Mouse (Mus musculus): ENCODE measurements around the gene Pik3r1.

Pik3r1 gene

DNA sequence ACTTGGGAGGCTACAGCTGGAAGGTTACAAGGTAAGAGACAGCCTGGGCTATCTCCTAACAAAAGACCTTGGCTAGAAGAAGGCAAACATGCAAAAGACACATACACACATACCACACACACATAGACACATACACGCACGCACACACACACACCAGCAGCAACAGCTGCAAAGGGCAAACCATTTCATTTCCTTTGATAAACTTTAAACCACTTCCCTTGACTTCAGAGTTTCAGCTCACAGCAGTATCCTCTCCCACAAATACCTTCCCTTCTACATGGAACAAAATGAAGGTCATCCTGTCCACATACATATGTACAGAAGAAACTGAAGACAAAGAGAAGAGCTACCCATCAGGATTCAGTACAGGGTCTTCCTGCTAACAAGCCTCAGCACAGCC, 56.7 kb downstream of the Pik3r1 start:
- no peak for DNase-seq (ENCODE audit: low read depth, low spot score)

DNA sequence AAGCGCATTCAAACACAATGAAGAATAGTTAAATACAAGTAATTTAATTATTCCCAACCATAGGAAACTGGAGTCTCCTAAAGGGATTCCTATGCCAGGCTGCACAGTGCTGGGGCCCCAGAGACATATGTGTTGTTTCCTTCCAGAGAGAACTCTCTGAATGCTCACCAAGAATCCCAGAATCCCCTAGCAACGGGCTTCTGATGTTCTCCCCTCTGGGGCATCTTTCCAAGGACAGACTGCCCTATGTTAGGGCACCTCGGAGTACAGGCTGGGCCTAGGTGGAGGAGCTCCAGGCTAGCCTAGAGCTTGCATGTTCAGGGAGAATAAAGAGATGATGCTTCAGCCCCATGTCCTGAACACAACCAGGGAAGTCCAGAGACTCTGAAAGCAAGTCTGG, 58.2 kb downstream of the Pik3r1 start:
- DNase-seq (ENCODE audit: low read depth, low spot score): no peak

DNA sequence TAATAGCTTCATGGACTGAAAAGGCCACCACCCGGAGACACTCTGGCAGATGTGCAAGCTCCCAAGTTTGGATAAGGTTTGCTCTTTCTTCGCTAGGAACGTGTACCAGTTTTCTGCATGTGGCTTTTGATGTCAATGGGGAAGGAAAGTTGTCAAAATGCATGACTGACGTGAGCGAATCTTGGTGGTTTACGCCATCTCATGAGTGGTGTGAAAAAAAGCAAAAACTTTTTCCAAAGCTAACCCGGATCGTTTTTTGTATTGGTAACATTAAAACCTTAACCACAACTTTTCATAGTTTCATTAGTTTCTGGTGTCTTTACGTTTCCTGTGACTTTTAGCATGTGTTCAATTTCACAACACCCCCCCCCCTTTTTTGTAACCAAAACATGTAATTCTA, 60.8 kb downstream of the Pik3r1 start:
- no peak for DNase-seq (ENCODE audit: low read depth, low spot score)

DNA sequence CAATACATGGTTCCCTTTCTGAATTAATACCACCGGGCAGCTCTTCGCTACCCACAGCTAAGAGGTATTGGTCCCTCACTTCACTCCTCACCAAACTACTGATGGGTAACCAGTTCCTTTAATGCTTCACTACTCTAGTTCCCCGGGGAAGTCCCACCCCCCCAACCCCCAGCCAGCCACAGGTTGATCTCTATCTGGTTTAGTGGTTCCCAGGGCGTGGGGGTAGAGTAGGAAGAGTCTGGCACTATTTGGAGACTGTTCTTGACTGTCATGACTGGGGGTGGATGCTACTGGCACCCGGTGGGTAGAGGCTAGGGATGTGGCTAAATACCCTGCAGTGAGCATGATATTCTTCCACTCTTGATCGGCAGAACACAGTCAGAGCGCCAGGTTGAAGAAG, 61.6 kb downstream of the Pik3r1 start:
- DNase-seq (ENCODE audit: low read depth, low spot score): peak; percentile 39

DNA sequence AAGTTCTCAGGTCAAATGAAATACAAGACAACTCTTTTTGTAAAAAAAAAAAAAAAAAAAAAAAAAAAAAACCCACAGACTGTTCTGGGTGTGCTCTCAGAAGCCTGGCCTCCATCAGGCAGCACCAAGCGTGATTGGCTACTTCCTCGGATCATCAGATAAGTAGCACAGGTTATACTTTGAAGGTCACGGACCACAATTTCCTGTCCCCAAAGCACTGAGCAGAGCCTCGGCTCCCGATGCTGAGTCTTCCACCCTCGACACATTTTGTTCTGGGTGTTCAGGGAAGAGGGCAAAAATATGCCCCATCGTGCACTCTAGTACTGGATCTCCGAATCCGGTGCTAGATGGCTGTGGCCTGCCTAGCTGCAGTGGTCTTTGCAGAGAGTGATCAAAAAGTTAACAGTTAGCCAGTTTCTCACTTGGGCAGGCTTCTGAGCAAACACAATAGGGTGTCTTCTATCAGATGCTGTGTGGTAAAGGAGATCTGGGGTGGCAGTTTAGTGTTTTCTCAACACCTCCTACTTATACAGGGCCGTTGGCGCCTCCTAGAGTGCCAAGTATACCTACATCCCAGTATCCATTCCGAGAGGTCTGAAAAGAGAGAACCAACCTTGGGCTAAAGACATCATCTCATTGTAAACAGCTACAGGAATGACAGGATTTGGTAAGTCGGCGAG, 65.8 kb downstream of the Pik3r1 start:
- no peak for DNase-seq (ENCODE audit: low read depth, low spot score)

DNA sequence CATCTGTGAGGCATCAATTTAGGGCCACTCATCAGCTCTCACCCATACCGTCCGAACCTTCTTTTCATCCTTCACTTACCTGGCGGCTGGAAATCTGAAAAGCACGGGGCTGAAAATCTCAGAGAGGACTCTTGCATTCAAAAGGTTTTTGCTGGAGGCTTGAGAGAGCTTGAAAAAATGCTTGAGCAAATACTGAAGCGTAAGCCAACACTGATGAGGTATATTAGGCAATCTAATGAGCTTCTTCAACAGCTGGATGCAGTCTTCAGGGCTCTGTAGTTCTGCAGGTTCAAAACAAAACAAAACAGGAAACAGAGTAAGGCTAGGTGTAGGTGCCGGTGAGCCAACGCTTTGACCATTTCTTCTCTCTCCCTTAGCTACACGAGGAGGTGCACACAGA, 66.4 kb downstream of the Pik3r1 start:
- no peak for DNase-seq (ENCODE audit: low read depth, low spot score)

DNA sequence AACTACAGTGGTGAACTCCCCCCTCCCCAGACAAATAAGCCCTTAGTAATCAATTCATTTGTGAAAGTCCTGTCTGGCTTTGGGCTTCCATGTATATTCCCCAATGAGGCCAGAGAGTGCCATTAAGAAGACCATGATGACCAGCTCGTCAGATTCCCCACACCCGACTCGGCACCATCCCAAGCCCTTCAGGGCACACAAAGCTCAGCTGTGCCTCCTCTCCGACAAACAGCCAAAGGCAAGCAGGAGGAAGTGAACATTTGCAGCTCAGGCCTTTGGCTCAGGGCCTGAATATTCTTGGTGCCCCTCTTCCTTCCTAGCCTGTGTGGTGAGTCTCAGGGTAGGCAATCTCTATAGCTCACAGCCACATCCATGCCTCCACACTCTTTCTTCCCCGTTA, 68.3 kb downstream of the Pik3r1 start:
- peak; percentile 42 for DNase-seq (ENCODE audit: low read depth, low spot score)

DNA sequence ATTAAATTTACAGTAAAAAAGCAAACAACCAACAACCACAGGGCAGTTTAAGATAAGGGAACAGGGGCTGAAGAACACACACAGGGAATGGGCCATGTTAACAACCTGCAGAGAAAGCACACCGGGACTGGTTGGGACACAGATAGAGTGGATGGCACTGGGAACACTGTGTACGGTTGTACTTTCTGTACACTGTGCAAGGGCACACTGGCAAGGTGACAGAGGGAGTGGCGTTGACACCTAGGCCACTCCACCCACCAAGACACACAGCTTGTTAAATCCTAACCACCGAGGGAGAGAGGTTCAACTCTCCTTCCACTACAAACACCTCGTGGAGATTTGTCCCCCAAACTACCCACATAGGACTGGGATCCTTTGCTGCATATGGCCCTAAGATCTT, 70.1 kb downstream of the Pik3r1 start:
- no peak for DNase-seq (ENCODE audit: low read depth, low spot score)

DNA sequence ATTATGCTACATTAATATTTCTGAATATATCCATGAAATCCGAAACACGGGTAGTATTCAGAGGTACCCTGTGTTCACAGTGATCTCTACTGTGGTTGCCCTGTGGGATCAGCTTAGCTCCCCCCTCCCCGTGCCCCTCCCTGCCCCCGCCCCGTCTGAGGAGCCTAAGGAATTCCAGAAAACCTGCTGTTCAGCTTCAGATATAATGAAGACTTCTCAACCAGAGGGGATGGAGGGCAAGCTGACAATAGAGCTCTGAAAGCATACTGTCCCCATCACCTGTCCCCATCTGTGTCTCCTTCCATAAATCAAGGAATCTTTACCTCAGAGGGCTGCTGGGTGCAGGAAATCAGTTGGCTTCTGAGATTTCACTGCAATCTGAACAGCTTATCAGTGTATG, 70.6 kb downstream of the Pik3r1 start:
- no peak for DNase-seq (ENCODE audit: low read depth, low spot score)

DNA sequence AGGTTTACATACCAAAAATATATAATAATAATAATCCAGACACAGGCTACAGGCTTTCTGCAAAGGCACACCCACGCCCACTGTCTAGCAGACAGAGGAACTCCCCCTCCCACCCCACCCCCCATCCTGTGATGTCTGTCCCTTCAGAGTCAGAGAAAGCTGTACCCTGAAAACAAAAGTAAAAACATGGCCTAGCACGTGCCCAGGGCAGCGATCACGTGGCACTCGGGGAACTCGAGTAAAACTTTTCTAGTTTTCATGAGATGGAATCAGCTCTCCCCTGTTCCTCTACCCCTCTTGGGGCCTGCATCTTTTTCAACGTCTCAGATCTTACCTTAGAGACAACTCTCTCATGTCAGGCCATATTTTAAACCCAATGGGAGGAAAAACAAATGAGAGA, 71.2 kb downstream of the Pik3r1 start:
- DNase-seq (ENCODE audit: low read depth, low spot score): no peak

DNA sequence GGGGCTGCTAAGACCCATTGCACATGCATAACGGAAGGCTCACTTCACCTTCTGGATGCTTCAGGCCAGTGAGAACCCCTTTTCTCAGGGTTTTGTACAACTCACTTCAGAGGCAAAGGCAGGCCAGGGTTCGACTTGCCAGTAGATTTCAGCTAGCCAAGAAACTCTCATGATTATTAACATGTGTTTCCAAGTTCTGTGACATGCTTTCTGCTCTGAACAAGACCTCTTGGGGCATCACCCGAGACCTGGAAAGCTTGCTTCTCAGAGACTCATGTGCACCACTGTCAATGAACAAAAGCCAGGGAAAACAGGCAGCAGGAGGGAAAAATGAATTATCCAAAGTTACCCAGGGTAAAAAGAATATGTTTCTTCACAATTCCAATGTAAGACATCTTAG, 71.7 kb downstream of the Pik3r1 start:
- DNase-seq (ENCODE audit: low read depth, low spot score): no peak

DNA sequence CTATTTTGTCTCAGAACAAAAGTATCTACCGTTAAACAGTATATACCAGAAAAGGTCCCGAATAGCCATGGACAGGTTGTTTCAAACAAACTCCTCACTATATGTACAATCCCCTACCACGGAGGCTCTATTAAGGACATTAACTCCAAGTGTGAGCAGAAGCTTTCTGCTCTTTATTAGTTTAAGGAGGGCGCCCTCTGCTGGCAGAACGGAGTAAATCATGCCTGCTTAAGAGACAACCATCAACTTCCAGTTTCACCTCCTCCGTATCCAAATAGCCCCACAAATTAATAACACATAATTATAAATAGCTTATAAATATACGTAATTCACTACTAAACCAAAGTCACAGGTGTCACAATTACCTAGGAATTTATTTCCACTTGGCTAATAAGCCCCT, 72.1 kb downstream of the Pik3r1 start:
- peak; percentile 95 for DNase-seq (ENCODE audit: low read depth, low spot score)

DNA sequence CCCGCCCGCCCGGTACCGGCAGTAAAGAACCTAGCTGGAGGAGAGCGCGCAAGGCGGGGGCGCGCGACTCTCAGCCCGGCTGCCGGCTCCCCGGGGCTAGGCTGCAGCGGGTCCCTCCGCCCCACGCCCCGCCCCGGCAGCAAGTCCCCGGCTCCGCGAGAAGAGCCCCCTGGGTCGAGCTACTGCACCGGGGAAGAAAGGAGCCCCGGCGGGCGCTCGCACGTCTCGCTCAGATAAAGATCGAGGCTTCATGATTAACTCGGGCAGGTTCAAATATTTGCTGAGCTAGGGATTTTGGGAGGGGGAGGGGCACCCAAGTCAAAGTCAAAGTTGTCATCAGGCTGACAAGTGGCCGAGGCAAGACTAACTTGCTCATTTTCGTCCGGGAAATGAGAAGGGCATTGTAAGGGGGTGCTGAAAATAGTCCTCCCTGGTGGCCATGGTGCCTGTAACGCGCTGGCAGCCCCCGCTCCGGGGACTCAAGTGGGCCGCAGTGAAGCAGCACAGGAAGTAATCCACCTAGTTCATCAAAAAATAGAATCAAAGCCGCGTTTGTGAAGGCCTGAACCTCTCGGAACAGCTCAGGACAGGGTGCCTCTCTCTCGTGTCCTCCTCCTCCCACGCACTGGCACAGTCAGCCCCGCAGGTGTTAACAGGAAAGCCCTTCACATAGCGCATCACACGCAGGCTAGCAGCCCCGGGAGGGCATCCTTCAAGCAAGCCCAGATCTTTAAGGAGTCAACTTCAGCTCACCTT, 73.3 kb downstream of the Pik3r1 start:
- DNase-seq (ENCODE audit: low read depth, low spot score): peak; percentile 77

DNA sequence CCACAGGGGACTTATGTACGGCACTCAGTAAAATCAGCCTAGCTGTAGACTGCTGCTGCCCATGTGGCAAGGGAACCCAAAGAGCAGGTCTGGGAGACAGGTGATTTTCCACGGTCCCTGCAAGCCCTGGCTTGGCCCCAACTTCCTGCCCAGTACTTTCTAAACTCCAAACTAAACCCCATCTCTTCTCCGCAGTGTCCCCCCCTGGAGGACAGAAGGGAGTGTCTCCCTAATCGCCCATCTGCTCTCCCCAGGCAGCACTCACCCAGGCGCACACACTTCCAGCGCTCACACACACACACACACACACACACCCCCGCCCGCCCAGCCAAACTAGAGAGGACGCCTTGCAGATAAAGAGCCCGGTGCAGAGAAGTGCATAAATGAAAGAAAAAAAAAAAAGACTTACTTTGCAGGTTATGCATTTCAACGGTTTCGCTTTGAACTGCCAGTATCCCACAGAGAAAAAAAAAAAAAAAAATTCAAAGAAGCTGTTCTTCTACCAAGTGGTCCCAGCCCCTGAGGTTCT, 74.0 kb downstream of the Pik3r1 start:
- DNase-seq (ENCODE audit: low read depth, low spot score): peak; percentile 94

DNA sequence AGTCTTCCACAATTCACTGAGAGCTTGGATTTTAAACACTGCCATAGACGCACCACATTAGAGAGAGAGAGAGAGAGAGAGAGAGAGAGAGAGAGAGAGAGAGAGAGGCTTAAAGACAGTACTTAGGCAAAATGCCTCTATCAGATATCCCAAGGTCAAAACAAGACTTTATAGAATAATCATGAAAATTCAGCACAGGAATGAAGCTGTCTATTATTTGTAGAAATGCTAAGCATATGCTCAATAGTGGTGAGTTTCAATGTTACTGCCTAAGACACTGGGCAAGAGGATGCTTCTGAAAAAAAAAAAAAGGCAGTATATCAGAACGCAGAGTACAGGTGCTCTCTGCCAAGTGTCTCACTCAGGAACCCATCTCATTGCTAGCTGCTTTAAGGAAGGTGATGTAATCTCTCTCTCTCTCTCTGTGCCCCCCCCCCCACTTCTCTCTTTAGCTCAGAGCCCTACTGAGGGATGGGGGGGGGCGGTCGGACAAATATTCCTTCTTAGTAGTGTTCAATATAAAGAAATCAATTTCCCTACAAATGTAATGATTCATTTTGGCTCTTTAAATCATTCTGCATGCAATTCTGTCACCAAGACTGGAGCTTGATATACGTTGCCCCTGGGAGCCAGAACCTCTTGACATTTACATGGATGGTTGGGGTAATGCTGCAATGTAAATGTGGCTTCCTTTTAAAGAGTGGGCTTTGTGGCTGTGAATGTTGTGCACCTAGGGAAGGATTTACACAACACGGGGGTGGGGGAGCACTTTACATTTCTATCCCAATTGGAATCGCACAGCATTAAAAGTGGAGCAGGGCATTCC, 74.9 kb downstream of the Pik3r1 start:
- DNase-seq (ENCODE audit: low read depth, low spot score): peak; percentile 92

DNA sequence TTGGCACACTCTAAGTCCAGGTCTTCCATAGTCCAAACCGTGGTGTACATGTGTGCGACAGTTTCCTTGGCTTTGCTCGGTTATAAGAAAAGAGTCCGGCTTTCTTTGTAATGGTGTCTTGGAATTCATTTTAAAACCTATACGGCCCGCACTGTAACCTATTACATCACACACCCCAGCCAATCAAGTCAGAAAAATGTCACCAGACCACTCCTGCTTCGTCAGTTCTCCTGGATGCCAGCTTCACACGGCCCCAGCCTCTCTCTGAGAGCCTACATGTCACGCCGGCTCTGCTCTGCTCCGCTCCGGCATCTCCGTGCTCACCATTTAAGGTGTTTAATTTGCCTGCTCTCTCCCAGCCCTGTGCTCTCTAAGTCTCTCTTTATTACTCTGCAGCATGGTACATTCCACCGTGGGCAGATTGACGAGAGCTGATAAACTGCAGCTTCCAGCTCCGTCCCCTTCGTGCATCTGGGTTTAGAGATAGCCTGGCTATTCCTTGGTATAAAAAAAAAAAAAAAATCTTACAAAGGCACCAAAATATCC, 75.7 kb downstream of the Pik3r1 start:
- DNase-seq (ENCODE audit: low read depth, low spot score): peak; percentile 97

DNA sequence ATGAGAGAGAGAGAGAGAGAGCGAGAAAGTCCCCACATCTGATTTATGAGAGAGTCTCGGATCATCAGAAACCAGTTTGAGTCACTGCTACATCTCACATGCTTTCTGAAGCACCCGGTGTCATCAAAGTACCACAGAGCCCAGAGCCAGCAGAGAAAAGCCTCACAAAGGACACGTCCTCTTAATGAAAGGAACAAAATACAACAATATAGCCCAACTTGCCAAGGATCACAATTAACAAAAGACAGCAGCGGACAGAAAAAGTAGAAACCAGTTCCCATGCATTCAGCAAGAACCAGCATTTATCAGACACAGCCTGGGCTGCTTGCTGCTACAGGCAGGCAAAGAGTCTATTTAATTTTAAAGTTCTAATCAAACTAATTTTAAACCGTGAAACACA, 76.3 kb downstream of the Pik3r1 start:
- peak; percentile 76 for DNase-seq (ENCODE audit: low read depth, low spot score)

DNA sequence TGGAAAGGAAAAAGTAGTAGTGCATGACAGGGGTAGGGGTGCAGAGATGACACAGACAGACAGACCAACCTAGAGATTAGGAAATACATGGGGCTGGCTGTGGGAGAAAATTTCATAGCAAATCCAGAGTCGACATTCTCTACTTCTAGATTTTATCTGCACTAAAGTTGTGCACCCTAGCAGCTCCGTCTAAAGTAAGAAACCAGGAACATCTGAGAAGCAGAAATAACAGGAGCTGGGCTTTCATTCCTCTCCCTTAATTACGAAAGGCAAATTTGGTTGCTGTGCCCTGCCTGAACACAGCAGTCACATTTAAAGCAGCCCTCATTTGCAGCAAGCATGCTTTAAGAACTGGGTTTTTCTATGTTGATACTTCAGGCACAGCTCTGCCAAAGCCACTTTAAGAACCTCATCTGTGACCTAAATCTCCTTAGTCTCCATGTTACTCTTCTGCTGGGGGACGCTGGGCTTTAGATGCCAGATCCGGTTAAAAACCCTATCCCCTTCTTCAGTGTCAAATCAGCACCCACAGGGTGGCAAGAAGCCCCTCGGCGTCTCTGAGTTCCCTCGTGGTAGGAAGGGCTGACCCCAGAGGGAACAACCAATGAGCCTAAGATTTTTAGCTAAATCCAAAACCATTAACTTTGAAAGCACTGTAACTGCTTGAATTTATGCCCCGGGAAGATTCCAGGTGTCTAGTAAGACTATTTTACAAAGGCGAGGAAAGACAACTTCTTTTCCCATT, 76.9 kb downstream of the Pik3r1 start:
- DNase-seq (ENCODE audit: low read depth, low spot score): peak; percentile 66

DNA sequence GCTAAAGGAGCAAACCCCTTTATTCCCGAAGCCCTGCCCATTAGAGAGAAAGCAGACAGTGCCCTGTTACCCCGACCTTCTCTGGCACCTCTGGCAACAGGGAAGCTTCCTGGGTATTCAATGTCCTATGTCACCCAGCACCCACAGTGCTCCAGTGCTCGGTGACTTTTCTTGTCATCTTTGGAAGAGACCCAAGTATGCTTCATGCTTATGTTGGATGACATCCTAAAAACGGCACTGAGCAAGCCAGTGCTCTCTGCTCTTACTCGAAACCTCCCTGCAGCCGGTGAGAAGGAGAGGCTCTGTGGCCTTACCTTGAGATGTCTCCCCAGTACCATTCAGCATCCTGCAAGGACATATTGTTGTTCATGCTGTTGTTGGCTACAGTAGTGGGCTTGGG, 77.8 kb downstream of the Pik3r1 start:
- peak; percentile 80 for DNase-seq (ENCODE audit: low read depth, low spot score)

DNA sequence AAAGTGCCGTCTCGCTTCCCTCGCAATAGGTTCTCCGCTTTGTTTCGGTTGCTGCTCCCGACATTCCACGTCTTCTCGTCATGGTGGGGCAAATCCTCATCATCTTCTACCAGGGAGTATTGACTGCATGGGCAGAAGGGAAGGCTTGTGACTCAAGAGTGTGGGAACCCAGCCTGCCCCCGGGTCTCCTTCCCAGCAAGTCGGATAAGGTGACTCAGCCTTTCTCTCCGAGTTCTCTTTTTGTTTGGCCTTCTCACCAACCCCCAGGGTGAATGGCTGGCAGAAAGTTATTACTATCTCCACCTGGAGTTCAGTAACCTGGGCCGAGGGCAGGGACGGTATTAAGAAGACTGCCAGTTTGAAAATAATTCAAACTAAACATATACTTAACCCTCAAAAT, 81.8 kb downstream of the Pik3r1 start:
- peak; percentile 66 for DNase-seq (ENCODE audit: low read depth, low spot score)

DNA sequence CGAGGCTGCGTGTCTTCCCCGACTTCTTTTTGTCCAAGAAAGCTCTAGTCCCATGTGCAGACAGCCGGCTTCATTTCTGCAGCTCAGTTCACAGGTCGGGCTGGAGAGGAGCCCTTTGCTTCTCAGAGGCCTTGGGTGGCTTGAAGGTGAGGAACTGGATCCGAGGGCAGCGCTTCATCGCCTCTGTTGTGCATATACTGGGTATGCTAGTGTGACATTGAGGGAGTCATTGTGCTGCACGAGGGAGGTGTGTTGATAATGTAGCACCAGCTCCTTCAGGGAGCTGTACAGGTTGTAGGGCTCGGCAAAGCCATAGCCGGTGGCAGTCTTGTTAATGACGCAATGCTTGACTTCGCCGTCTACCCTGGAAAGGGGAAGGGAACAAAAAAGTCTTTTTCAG, 83.3 kb downstream of the Pik3r1 start:
- no peak for DNase-seq (ENCODE audit: low read depth, low spot score)

Measured in brain, adult 2 months (tissue).